Mouse (Mus musculus): ENCODE data around the gene Tmem184b. TPM values are rescaled to one million over a fixed set of nuclear protein-coding genes. Genes with fewer than 3 reads are reported as not detected.

Gene Tmem184b
- total RNA-seq, 1 experiment from 2014 or later, result 3.5 TPM

DNA sequence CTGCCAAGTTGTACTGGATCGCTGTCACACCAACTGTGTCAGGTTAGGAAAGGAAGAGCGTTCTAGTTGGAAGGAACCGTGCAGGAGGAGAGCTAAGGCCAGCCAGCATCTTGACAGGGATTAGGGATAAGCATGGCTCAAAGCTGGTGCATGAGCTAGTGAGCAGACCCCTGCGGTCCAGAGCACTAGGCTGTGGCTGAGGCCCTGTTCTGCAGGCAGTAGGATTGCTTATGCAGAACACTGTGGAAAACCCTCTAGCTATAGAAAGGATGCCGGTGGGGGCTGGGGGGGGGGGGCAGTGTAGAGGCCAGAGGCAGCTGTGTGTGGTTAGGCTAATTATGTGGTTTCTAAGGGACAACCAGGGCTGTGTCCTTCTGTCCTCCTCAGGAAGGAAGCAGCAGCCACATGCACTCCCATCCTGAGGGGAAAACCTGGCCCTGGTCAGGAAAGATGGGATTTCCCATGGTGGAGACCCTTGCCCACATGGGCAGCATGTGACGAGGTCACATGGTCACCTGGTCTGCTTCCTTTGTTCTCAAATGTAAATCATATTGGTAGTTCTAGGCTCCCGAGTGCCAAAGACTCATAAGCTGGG, 68.2 kb downstream of the Tmem184b start:
- peak; percentile 22 to 43; a peak in 2 of 4 replicates for ATAC-seq (replicated peaks in 1 of 2; ENCODE audit: insufficient read depth in 1 of 2, low FRiP score in 2 of 2, low TSS enrichment in 1 of 2, low read depth in 1 of 2, poor library complexity in 2 of 2, severe bottlenecking in 2 of 2)

DNA sequence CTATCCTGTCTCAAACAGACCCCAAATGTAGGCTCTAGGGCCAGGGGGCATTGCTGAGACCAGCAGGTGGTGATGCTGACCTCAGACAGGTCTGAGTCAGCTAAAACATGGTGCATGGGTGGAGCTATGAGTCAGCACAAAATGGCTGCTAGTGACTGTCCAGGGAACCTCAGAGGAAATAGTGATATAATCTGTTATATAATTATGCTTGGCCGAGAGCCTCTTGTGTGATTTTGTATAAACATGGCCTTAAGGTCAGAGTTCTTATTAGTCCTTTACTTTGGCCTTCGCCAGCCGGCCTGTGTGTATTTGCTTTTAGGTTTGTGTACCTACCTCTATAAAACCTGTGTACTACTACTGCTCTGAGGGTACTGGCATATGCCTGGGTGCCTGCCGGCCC, 70.0 kb downstream of the Tmem184b start:
- no peak for ATAC-seq (replicated peaks in 1 of 2; ENCODE audit: insufficient read depth in 1 of 2, low FRiP score in 2 of 2, low TSS enrichment in 1 of 2, low read depth in 1 of 2, poor library complexity in 2 of 2, severe bottlenecking in 2 of 2)

DNA sequence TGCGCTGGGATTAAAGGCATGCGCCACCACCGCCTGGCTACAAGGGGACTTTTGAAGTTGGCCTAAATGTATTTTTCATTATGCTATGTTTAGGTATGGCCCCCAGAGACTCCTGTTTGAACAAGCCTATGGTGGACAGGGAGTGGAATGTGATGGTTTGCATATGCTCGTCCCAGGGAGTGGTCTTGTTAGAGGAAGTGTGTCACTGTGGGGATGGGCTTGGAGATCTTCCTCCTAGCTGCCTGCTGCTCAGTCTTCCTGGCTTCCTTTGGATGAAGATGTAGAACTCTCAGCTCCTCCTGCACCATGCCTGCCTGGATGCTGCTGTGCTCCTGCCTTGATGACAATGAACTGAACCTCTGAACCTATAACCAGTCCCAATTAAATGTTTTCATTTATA, 72.8 kb downstream of the Tmem184b start:
- ATAC-seq (replicated peaks in 1 of 2; ENCODE audit: insufficient read depth in 1 of 2, low FRiP score in 2 of 2, low TSS enrichment in 1 of 2, low read depth in 1 of 2, poor library complexity in 2 of 2, severe bottlenecking in 2 of 2), result no peak

DNA sequence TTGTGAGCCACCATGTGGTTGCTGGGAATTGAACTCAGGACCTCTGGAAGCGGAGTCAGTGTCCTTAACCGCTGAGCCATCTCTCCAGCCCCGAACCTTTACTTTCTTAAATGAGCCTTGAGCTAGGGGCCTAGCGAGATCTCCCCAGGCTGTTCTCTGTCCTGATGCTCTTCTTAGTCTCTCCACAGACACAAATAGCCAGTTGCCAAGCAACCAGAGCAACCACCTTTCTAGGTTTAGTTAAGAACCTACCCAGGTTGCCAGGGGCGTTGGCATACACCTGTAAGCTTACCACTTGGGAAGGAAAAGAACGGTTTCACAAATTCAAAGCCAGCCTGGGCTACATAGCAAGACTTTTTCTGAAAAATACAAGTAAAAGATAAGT, 73.4 kb downstream of the Tmem184b start:
- ATAC-seq (replicated peaks in 1 of 2; ENCODE audit: insufficient read depth in 1 of 2, low FRiP score in 2 of 2, low TSS enrichment in 1 of 2, low read depth in 1 of 2, poor library complexity in 2 of 2, severe bottlenecking in 2 of 2), result no peak

DNA sequence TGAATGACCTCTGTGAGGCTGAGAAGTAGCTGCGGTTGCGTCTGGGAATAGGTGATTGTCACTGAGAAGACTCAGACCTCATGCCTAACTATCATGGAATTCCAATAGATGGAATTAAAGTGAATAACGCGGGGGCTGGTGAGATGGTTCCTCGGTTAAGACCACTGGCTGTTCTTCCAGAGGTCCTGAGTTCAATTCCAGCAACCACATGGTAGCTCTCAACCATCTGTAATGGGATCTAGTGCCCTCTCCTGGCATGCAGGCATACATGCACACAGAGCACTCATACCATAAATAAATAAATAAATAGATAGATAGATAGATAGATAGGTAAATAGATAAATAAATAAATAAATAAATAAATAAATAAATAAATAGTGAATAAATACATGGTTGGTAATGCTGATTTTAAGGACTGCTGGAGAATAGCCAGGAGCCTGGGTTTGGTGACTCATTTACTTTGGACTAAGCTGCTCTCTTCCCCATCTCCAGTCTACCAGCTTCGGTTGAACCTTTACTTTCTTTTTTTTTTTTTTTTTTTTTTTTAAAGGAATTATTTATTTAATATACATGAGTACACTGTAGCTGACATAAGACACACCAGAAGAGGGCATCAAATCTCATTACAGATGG, 73.9 kb downstream of the Tmem184b start:
- no peak for ATAC-seq (replicated peaks in 1 of 2; ENCODE audit: insufficient read depth in 1 of 2, low FRiP score in 2 of 2, low TSS enrichment in 1 of 2, low read depth in 1 of 2, poor library complexity in 2 of 2, severe bottlenecking in 2 of 2)

DNA sequence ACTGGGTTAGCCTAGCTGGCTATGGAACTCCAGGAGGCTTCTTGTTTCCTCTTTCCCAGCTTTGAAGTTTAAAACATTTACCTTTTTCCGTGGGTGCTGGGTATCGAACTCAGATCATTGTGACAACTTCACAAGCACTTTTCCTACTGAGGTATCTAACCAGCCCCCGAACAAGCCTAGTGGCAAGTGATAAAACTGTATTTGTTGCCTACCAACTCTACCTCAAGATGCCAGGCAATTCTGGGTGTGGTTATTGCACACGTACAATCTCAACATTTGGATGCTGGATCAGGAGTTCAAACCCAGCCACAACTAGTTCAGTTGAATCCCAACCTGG, 74.5 kb downstream of the Tmem184b start:
- ATAC-seq (replicated peaks in 1 of 2; ENCODE audit: insufficient read depth in 1 of 2, low FRiP score in 2 of 2, low TSS enrichment in 1 of 2, low read depth in 1 of 2, poor library complexity in 2 of 2, severe bottlenecking in 2 of 2), result no peak

DNA sequence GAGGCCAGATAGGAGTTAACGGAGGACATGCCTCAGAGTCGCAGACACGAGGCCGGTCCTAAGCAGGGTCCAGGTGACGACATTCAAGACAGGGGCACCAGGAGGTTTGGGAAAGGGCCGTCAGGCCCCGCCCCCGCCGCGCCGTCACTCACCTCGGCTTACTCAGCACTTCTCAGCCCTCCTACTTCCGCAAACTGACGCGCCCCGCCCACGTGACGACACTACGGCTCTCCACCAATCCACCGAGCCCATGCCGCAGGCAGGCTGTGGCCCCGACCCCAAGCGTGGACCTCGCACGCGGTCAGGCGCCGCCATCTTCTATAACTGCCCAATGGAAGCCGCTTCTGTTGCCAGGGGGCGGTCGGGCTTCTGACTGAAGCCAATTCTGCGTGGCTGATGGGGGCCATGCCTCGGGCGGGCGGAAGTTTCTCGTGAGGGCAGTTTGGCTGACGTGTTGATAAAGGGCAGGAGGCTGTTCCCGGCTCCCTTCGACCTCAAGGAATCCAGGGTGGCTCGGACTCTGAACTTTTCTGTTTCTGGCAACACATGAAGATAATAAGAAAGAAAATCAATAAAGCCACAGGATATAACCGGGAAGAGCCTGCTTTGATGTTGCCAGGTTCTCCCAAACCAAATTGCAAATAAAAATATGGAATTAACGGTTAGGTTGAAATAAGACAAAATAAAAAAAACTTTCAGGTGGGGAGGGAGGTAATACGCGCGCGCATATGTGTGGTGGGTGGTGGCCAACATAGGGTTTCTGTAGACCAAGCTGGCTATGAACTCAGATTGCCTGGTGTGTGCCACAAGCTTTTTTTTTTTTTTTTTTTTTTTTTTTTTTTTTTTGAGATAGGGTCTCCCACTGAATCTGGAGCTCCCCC, 75.1 kb downstream of the Tmem184b start, which contains the start of gene Pla2g6:
Pla2g6 (minus strand) TSS at position 333 of the 881 bp plus-strand sequence.
- peak; percentile 90 to 92 for ATAC-seq (replicated peaks in 1 of 2; ENCODE audit: insufficient read depth in 1 of 2, low FRiP score in 2 of 2, low TSS enrichment in 1 of 2, low read depth in 1 of 2, poor library complexity in 2 of 2, severe bottlenecking in 2 of 2)

DNA sequence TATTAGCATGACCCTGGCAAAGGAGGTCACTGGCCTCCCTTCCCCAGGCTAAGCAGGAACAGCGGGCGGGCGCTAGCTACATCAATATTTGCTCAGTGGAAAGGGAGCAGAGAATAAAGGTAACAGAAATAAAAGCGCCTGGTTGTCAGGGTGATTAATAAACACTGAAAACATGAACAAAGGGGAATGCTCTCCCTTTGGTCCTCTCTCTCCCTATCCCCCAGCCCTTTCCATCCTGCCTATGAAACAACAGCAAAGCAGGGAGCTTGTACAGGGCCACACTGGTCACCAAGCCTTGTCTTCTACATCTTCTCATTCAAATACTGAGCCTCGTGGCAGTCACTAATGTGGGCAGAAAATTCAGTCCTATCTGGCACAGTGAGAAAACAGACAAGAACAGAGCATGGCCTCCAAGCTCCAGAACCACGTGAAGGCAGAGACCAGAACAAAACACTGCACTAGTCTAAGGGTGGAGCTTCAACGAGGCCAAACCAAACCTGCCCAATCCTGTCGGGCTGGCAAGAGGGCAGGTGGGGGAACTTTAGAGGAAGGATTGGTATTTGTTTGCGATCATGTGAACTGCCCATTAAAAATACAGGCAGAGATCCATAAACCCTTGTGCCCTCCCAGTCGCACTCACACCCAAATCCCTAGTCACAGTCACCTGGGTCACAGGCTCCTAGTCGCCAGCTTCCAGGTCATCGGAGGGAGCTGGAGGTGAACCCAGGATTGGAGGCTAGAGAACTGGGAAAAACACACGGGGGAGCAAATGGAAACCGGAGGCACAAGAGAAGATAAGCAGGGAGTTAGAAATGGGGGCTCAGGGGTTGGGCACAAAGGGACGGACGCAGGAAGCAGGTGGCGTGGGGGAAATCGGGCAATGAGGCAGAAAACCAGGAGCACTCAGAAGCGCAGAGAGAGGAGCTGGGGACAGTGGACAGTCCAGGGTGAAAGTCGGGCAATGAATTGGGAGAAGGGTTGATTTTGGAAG, 76.1 kb downstream of the Tmem184b start:
- ATAC-seq (replicated peaks in 1 of 2; ENCODE audit: insufficient read depth in 1 of 2, low FRiP score in 2 of 2, low TSS enrichment in 1 of 2, low read depth in 1 of 2, poor library complexity in 2 of 2, severe bottlenecking in 2 of 2), result peak; percentile 28 to 32; a peak in 3 of 4 replicates

DNA sequence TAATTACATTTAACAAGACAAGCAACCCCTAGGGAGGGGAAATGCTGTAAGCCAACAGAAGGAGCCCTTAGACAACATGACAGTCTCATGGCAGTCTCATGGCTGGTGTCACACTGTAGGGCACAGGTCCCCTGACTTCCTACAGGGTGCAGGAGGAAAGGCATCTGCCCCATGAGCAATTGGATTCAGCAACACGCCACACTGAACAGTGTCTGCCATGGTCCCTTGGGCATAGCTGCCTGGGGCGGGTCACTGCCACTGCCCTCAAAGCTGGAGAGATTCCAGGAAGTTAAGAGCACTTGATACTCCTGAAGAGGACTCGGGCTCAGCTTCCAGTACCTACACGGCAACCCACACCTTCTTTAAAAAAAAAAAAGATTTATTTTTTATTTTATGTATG, 77.1 kb downstream of the Tmem184b start:
- no peak for ATAC-seq (replicated peaks in 1 of 2; ENCODE audit: insufficient read depth in 1 of 2, low FRiP score in 2 of 2, low TSS enrichment in 1 of 2, low read depth in 1 of 2, poor library complexity in 2 of 2, severe bottlenecking in 2 of 2)

DNA sequence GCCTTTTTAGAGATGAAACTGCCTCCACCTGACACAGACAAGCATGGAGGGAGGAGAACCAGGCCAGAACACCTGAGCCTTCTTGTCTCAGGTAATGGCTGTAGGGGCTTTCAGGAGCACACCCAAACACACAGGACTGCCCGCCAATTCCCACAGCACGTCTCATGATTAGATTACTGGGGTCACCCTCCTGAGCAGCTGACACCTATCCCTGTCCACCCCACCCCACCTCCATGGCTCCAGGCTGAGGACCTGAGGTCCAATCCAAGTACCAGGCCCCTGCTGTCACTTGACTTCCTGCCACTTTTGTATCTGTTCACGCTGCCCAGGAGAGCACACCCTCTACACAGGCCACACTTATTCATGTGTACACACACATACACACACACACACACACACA, 77.6 kb downstream of the Tmem184b start:
- no peak for ATAC-seq (replicated peaks in 1 of 2; ENCODE audit: insufficient read depth in 1 of 2, low FRiP score in 2 of 2, low TSS enrichment in 1 of 2, low read depth in 1 of 2, poor library complexity in 2 of 2, severe bottlenecking in 2 of 2)

DNA sequence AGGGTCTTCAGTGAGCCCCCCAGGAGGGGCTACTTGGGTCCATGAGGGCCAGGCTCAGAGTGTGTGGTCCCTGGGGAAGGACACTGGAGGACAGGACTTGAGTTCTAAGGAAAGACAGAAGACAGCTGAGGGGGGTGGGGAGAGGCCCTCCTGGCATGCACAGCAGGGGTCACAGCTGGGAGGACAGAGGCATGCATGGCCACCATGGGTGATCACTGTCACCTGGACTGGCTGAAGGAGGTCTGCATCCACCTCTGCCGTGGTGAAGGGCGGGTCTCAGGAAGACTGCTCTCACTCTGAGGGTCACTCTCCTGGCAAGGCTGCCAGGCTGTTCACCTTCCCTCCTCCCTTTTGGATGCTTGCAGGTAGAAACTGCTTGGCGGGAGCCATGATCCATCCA, 79.0 kb downstream of the Tmem184b start:
- no peak for ATAC-seq (replicated peaks in 1 of 2; ENCODE audit: insufficient read depth in 1 of 2, low FRiP score in 2 of 2, low TSS enrichment in 1 of 2, low read depth in 1 of 2, poor library complexity in 2 of 2, severe bottlenecking in 2 of 2)

DNA sequence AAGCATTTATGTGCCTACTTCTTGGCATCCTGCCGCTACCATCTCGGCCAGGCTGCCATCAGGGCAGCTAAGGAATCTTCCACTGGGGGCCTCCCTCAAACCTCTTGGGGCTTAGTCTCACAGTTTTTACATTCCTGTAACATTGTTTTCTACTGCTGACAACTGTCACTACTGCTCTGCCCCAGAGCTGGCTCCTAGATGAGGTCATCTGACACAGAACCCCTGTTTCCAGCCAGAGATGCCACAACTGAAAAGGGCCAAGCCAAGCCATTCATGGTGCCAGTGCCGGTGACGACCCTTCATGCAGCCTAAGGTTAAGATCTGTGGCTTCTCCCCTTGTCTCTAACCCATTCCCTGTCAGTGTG, 79.6 kb downstream of the Tmem184b start:
- no peak for ATAC-seq (replicated peaks in 1 of 2; ENCODE audit: insufficient read depth in 1 of 2, low FRiP score in 2 of 2, low TSS enrichment in 1 of 2, low read depth in 1 of 2, poor library complexity in 2 of 2, severe bottlenecking in 2 of 2)

DNA sequence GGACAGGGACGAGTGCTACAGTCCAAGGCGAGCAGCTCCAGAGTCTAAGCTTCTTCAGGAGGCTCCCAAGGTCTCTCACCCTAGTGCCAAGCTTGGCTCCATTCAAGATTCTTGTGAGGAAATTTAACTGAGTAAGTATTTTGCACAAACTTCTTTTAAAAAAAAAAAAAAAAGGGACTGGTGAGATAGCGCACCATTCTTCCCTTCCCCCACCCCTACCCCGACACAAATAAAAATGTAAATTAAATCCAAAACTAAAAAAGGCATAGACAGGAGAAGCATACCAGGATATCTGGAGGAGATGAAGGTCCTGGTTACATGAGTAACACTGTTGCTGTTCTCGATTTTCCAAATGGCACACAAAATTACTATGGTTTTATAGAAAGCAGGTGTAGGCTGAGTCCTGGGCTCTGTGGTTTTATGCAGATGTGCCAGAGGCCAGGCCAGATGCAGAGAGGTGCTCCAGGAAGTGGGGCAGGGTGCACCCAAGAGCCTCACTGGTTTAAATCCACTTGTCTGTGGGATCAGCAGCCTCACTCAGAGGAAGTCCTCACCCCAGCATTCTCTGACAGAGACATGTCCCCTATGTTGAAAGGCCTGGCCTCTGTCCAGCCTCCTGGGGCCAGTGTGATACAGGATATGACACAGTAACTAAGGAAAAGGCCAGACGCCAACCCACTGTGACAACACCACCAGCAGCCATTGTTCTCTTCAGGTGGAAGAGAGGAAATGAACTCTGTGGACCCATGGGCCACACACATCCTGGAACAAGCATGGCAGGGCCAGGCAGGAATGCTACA, 80.2 kb downstream of the Tmem184b start:
- ATAC-seq (replicated peaks in 1 of 2; ENCODE audit: insufficient read depth in 1 of 2, low FRiP score in 2 of 2, low TSS enrichment in 1 of 2, low read depth in 1 of 2, poor library complexity in 2 of 2, severe bottlenecking in 2 of 2), result peak; percentile 9 to 19; a peak in 2 of 4 replicates

DNA sequence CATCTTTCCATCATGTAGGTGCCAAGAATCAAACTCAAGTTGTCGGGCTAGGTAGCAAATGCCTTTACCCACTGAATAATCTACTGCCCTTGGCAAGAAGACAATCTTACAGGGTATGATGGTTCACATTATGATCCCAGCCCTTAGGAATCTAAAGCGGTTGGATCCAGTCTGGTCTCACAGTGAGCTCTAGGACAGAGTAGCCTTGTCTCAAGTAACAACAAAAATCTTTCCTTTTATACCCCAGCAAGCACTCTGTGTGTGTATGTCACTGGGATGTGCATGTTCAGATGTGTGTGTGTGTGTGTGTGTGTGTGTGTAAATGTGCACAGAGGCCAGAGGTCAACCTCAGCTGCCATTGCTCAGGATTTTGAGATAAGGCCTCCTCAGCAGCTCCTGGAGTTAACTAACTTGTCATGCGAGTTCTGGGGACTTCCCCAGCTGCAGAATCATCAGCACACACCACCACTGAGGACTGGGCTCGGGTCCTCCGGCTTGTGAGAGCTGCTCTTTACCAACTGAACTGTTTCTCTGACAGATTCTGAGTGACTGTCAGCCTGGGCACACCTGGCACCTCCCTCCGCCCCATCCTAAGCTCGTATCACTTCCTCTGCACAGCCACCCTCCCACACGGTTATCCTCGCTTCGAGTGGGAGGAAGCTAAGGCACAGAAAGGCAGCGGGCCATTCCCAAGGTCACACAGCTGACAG, 80.9 kb downstream of the Tmem184b start:
- ATAC-seq (replicated peaks in 1 of 2; ENCODE audit: insufficient read depth in 1 of 2, low FRiP score in 2 of 2, low TSS enrichment in 1 of 2, low read depth in 1 of 2, poor library complexity in 2 of 2, severe bottlenecking in 2 of 2), result no peak

DNA sequence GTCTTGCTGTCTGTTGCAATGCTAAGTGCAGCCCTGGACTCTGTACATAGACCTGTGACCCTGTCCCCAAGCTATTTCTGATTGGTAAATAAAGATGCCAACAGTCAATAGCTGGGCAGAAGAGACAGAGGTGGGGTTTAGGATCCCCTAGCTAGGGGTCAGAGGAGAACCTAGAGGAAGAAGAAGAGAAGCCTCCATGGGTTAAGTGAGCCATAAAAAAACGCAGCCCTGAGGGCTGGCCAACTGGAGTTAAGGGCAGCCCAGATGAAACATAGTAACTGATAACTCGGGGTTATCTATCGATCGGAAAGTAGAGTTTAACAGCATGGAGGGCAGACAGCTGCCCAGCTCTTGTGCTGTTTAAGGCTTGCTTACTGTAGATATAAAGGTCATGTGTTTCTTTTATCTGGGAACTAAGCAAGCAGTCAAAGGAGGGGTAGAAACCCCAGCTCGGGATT, 81.6 kb downstream of the Tmem184b start:
- ATAC-seq (replicated peaks in 1 of 2; ENCODE audit: insufficient read depth in 1 of 2, low FRiP score in 2 of 2, low TSS enrichment in 1 of 2, low read depth in 1 of 2, poor library complexity in 2 of 2, severe bottlenecking in 2 of 2), result no peak

DNA sequence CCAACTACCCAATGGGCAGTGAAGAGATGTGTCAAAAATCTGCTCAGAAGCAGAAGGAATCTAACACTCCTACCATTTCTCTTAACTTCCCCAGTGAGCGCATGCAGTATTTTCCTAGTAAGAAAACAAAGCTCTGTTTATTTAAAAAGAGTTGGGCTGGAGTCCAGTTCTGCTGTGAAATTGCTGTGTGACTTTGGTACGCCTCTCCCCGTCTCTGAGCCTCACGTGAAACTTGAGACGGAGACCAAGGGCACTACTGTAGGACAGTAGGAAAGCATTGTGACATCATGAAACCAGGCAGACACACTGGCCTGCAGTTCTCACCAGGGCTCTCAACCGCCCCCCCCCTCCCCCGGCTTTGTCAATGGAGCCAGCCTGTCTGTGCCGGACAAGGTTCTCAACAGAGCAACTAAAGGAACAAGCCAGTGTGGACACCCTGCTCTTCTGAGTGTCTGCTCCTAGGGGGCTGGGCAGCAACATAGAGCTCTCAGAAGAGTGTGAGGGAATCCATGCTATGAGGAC, 89.5 kb downstream of the Tmem184b start:
- ATAC-seq (replicated peaks in 1 of 2; ENCODE audit: insufficient read depth in 1 of 2, low FRiP score in 2 of 2, low TSS enrichment in 1 of 2, low read depth in 1 of 2, poor library complexity in 2 of 2, severe bottlenecking in 2 of 2), result no peak

Data from hematopoietic stem cell, adult 5-6 weeks (primary cell).